Mouse (Mus musculus) erythroblast, embryonic 14.5 days (primary cell): ENCODE results near the gene Gm7137.

ENCODE experiments used
- GATA1 ChIP-seq: IDR thresholded peaks from 2 replicates; pipeline ENCODE4 v1.6.1; 2012; ENCODE audit warnings: low read length, inconsistent platforms, mixed read lengths
- TAL1 ChIP-seq: IDR thresholded peaks from 3 replicates; pipeline ENCODE4 v1.6.1; 2012; ENCODE audit warnings: low read length, inconsistent platforms, mixed read lengths

GRCm38 (mm10) chr10:77835647-77836046, 47.6 kb upstream of the Gm7137 start, which contains the start of gene Krtap10-10:
- TF ChIP-seq TAL1, result no peak
- TF ChIP-seq GATA1, result no peak
